Mouse (Mus musculus): Measurements from ENCODE around the gene Engase.

DNA sequence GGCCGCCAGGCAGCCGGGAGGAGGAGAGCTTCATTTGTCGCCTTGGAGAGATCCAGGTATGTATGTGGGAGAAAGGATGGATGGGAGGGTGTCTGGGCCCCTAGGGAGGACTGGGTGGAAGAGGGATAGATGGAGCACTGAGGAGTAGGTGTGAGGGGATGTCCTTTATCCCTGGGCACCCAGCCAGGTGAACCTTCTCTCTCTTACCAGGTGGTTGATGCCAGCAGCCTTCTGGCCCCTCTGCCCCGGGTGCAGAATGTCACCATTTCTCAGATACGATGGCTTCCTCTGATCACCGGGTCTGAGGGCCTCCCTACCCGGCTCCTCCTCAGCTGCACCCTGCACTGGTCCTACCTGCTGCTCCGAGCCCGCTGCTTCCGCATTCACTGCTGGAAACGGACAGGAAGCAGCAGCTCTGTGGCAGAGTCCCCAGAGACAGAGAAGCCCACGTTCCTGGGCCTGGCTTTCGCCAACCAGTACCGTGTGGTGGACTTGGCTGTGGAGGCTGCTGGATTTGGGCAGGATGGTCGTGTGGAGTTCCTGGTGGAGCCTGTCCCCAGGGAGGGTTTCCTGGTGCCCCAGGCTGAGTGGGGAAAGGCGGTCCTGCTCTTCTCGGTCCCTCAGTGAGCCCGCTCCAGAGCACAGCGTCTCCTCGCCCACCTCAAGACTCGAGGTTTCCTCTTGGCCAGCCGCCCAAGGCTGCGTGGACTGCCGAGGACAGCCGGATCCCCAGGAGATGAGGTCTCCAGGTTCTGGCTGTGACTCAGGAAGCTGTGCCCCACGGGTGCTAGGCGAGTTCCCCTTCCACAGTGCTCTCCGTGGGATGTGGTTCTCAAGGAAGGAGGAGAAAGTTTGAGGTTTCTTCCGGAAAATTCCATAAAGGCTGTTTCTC, 10.5 kb downstream of the Engase start:
- TF ChIP-seq EP300 (IDR thresholded peaks at IDR 0.05; ENCODE audit: low read depth) (no peak), CTCF (IDR thresholded peaks at IDR 0.05; ENCODE audit: low read depth) (no peak)

Data from liver, postnatal 0 days (tissue).